Mouse (Mus musculus) left cerebral cortex, adult 9 months (tissue): ENCODE results near the gene Olfr15.

Source experiments
- DNase-seq, 2 experiments: peaks; one replicate each; pipeline ENCODE4 v3.0.0; 2022; ENCODE audit warnings: low spot score in 2 of 2

The Olfr15 gene

DNA sequence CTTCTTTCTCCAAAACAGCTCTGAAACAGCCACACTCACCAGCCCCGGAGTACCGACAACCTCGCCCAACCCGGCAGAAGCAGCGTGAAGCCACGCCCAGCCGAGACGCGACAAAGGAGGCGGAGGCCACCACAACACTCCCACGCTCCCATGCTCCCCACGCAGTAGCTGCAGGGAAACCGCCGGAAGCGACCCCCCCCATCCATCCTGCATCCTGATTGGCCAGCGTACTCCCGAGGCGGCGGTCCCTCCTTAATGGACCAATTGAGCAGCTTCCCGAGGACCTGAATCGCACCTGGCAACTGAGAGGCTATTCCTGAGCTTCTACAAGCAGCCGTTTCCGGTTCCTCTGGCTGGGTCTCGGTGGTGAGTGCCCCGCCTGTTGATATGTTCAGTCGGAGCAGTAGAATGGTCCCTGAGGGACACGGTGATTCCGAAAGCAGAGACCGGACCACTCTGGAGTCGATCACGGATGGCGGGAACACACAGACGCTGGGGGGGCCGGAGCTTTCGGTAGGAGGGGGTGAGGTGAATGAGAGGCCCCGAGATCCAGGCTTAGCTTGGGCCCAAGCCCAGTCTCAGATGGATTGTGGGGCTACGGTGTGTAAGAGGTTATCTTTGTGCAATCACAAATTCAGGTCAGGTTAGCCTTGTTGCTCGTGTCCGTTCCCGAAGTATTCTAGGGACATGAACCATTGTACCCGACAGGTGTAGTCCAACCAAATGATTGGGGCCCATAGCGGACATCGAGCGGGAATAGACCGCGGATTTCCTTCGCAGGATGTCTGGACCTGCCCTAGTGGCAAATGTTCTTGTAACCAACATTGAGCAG, 41.8 kb downstream of the Olfr15 start, which contains the start of gene Naa60:
TSS of gene Naa60 (plus strand) at position 160 of the 832 bp plus-strand sequence.
- peak; percentile 83 to 87 for DNase-seq

DNA sequence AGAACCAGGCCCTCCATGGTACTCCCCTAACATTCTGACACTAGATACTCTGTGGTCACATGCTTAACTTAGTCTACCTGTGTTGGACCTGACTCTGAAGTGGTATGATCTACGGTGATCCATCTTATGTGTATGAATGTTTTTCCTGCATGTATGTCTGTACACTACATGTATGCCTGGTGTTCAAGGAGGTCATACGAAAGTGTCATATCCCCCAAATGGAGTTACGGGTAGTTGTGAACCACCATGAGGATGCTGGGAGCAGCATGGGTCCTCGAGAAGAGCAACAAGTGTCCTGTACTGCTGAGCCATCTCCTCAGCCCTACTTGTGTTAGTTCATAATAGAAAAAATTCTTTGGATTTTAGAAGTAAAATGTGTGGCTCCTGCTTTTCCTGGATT, 45.7 kb downstream of the Olfr15 start:
- DNase-seq: no peak

- peak; percentile 78 to 91 for DNase-seq
Observed at GRCm38 (mm10) chr16:3884201-3885064, 53.8 kb downstream of the Olfr15 start, which contains the start of the genes Zfp597 and Gm20695. Zfp597 (minus strand) TSS chr16:3884561. Gm20695 (plus strand) TSS chr16:3884648.

DNA sequence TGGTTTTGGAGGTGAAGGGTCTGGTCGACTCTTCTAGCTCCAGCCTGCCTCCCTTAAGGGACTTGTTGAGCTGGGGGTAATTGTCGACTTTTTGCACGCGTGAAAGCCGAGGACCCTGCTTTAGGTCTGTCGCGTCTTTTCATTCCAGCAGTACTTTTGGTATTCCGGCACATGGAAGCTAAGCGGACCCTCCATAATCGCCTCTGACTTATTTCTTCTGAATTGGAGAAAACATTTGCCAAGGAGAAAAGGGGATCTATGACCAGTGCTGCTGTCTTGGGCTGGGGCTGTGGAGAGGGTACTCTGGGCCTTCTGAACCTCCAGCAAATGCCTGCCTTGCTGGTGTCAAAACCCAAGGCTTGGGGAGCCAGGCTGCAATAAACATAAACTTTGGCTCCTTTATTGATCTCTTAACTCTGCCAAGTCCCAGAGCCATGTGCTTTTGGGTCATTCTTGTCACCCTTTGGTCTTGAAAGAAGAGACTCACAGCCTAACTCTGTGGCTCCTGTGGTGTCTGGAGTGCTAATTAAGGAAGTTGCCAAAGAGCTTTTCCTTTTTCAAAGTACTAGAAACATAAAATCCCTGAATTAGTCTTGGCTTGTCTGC, 54.5 kb downstream of the Olfr15 start:
- DNase-seq: no peak

DNA sequence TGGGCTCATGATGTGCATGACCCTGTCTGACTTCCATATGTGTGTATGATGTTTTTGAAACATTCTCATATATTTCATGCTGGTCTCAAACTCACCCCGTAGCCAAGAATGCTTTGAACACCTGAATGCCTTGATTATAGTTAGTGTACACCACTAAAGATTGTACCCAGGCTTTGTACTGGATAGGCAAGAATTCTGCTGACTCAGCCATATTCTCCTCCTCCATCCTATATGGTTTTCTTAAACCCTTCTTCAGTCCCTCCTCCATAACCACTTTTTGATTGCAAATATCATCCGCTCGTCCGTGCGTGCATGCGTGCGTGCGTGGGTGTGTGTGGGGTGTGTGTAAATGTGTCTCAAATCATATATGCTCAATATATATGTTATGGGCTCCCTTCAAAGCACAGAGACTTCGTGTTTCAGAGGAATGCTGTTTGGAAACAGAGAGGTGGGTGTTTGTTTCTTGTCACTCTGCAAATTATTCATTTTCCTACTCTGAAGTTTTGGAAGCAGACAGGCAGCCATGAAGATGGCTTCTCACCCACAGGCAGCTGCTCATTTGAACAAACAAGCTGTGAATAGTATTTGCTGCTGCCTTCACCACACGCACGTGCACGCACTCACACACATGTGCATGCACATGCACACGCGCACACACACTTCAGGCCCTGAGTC, 61.1 kb downstream of the Olfr15 start:
- peak in 1 of 2 experiments; percentile 31 for DNase-seq

GRCm38 (mm10) chr16:3893739-3894138, 63.1 kb downstream of the Olfr15 start:
- no peak for DNase-seq
